Mouse (Mus musculus): Measurements from ENCODE around the gene Cpz. TPM values are rescaled to one million over a fixed set of nuclear protein-coding genes. Genes with fewer than 3 reads are reported as not detected.

The Cpz gene
- polyA plus RNA-seq, 1 experiment from 2014 or later = 0.92 TPM

DNA sequence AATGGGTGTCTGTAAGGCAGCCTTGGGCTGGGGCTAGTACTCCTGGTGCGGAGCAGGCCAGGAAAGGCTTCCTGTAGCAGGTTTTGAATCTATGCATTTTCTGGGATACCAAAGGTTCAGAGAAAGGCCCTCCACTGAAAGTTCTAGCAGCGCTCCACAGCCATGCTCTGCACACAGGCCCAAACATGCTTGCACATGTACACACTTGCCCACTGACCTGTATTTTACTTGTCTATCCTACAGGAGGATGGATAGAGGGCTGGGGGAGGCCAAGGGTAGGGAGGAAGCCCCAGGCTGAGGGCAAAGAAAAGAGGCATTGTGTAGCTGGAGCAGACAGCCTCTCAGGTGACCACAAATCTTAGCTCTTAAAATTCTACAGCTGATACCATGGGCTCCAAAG is 1.1 kb downstream of the Cpz start:
- WGBS (ENCODE audit: insufficient replicate concordance) = 57% methylated on average over 2 of the region's 2 CpGs
- Histone ChIP-seq H3K9me3 (replicated peaks) (no peaks in the 10 kb centered on the region), H3K4me1 (replicated peaks) (no peaks in the 10 kb centered on the region), H3K27me3 (peaks cover 47% of the 10 kb centered on the region), H3K27ac (replicated peaks) (no peak overlapping the region), H3K4me2 (no peak overlapping the region), H3K36me3 (replicated peaks) (no peaks in the 10 kb centered on the region), H3K4me3 (replicated peaks) (no peak overlapping the region), H3K9ac (no peak overlapping the region)
- no peak for ATAC-seq (ENCODE audit: insufficient read depth)

DNA sequence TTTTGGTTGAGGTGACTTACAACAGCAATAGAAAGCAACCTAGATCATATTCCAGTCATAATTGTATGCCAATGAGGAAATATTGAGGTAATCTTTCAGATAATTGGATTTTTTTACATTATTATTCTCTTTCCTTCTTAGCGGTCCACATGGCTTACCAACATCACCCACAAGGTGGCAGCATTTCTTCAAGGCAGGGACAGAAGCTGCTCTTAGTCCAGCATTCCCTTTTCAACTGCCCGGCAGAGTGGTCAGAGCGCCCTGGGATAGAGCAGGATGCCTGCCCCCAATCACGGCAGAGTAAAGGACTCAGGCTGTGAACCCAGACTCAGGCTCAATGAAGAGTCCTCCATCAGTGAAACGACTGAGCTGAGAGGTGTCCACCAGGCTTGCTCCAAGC is 1.8 kb downstream of the Cpz start:
- no peaks in the 10 kb centered on the region for H3K9me3 ChIP-seq (replicated peaks)
- no peak overlapping the region for H3K27ac ChIP-seq (replicated peaks)
- H3K4me2 ChIP-seq = no peak overlapping the region
- no peaks in the 10 kb centered on the region for H3K36me3 ChIP-seq (replicated peaks)
- H3K27me3 ChIP-seq = peaks cover 47% of the 10 kb centered on the region
- no peak overlapping the region for H3K4me3 ChIP-seq (replicated peaks)
- 4% methylated on average over 5 of the region's 5 CpGs for whole genome bisulfite sequencing (ENCODE audit: insufficient replicate concordance)
- no peaks in the 10 kb centered on the region for H3K4me1 ChIP-seq (replicated peaks)
- no peak overlapping the region for H3K9ac ChIP-seq
- ATAC-seq (ENCODE audit: insufficient read depth) = no peak

DNA sequence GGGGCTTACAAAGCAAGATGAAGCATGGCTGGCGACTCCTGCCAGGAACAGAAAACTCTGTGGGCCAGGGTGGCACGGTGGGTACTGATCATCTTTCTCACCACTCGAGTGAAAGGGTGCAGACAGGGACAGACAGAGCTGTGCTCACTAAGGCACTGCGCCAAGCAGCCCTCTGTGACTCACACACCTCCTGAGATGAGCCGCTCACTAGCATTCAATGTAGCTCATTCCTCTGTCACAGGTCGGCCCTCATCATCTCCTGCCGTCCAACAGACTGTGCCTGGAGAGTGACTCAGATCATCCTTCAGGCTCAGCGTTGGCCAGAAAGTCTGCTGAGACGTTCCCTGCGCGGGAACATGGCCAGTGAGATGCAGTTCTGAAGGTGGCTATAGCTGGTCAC is 8.7 kb downstream of the Cpz start:
- no peaks in the 10 kb centered on the region for H3K9me3 ChIP-seq (replicated peaks)
- no peaks in the 10 kb centered on the region for H3K4me1 ChIP-seq (replicated peaks)
- no peak for ATAC-seq (ENCODE audit: insufficient read depth)
- no peak overlapping the region for H3K9ac ChIP-seq
- H3K4me2 ChIP-seq = no peak overlapping the region
- H3K4me3 ChIP-seq (replicated peaks) = no peak overlapping the region
- peaks cover 10% of the 10 kb centered on the region; the same call in 1 of the 2 replicates for H3K27me3 ChIP-seq
- H3K36me3 ChIP-seq (replicated peaks) = no peaks in the 10 kb centered on the region
- no peak overlapping the region for H3K27ac ChIP-seq (replicated peaks)
- WGBS (ENCODE audit: insufficient replicate concordance) = 60% methylated on average over 11 of the region's 11 CpGs

DNA sequence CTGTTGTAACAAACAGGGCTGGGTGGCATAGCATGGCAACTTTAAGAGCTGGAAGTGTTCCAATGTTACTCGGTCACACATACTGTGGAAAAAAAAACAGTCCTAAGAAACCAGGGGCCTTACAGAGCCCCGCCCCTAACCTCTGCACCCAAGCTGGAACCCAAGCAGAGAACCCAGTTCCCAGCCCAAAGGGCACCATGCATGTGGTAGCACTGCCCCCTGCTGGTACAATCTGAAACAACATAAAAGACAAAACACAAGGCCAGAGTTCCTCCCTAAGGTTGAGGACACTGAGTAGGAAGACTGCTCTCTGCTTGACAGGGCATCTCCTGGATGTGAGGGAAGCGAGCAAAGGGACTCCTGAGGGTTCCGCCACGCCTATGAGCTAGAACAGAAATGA is 14.9 kb downstream of the Cpz start:
- H3K9me3 ChIP-seq (replicated peaks) = no peaks in the 10 kb centered on the region
- no peaks in the 10 kb centered on the region for H3K36me3 ChIP-seq (replicated peaks)
- no peak overlapping the region for H3K9ac ChIP-seq
- H3K4me2 ChIP-seq = no peak overlapping the region
- WGBS (ENCODE audit: insufficient replicate concordance) = 18% methylated on average over 5 of the region's 5 CpGs
- no peak overlapping the region for H3K27ac ChIP-seq (replicated peaks)
- H3K27me3 ChIP-seq = no peaks in the 10 kb centered on the region
- no peak for ATAC-seq (ENCODE audit: insufficient read depth)
- H3K4me1 ChIP-seq (replicated peaks) = no peaks in the 10 kb centered on the region
- H3K4me3 ChIP-seq (replicated peaks) = no peak overlapping the region

DNA sequence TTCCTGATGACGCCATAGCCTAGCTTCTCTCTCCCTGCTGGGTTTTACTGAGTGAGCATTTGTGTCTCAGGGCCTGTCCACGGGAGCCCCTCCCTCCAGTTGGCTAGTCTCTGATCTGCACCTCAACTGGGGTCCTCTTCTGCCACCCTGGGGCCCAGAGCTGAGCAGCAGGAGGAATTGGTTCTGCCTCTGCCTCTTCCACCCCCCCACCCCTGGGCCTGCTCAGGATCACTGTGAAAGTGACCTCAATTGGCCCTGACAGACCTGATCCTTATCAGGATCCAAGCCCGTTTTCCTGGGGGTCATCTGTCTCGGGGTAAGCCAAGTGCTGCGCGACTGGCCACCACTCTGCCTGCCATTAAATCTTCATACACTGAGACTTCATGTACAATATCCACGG is 20.5 kb downstream of the Cpz start:
- Histone ChIP-seq H3K36me3 (replicated peaks) (no peaks in the 10 kb centered on the region), H3K4me1 (replicated peaks) (no peaks in the 10 kb centered on the region), H3K4me3 (replicated peaks) (no peak overlapping the region), H3K4me2 (no peak overlapping the region), H3K9me3 (replicated peaks) (no peaks in the 10 kb centered on the region), H3K9ac (no peak overlapping the region), H3K27ac (replicated peaks) (no peak overlapping the region), H3K27me3 (no peaks in the 10 kb centered on the region)
- no peak for ATAC-seq (ENCODE audit: insufficient read depth)
- WGBS (ENCODE audit: insufficient replicate concordance) = 30% methylated on average over 7 of the region's 7 CpGs

DNA sequence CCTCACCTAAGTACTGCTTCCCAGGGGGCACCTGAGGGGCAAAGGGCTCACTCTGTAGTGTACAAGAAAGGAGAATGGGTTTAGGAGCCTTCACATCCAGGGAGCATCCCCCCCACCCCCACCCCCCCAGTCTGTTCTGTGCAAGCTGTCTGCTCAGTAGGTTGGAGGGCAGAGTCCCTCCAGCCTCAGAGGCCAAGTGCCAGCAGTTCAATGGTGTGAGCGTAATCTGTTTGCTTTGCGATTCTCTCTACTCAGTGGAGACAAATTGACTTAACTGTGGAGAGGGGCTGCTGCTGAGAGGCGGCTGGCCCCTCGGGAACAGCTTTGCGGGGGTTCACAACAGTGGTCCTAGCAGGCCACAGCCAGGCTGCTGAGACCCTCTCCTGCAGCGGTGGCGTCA is 28.2 kb downstream of the Cpz start:
- no peak overlapping the region for H3K4me3 ChIP-seq (replicated peaks)
- H3K27ac ChIP-seq (replicated peaks) = no peak overlapping the region
- no peak overlapping the region for H3K9ac ChIP-seq
- H3K9me3 ChIP-seq (replicated peaks) = no peaks in the 10 kb centered on the region
- no peaks in the 10 kb centered on the region for H3K36me3 ChIP-seq (replicated peaks)
- H3K4me2 ChIP-seq = no peak overlapping the region
- H3K27me3 ChIP-seq = no peaks in the 10 kb centered on the region
- ATAC-seq (ENCODE audit: insufficient read depth) = no peak
- WGBS (ENCODE audit: insufficient replicate concordance) = 48% methylated on average over 7 of the region's 7 CpGs
- H3K4me1 ChIP-seq (replicated peaks) = no peaks in the 10 kb centered on the region

DNA sequence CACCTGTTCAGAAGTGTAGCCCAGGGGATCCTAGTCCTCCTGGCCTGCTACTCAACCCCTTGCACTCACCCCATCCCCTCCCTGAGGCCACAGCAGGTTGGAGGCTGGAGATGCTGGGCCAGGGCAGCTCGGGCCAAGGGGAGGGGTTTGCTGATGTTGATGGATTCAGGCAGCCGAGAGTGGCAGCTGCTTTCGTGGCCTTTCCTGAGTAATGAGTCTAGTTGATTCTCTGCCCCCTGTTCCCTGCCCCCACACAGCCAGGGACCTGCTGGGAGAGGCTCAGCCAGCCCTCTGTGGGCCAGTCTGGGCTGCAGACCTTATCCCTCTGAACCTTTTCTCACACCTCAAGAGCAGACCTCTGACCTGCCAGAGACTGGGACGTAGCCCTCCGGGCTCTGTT is 29.5 kb downstream of the Cpz start:
- H3K4me2 ChIP-seq = no peak overlapping the region

DNA sequence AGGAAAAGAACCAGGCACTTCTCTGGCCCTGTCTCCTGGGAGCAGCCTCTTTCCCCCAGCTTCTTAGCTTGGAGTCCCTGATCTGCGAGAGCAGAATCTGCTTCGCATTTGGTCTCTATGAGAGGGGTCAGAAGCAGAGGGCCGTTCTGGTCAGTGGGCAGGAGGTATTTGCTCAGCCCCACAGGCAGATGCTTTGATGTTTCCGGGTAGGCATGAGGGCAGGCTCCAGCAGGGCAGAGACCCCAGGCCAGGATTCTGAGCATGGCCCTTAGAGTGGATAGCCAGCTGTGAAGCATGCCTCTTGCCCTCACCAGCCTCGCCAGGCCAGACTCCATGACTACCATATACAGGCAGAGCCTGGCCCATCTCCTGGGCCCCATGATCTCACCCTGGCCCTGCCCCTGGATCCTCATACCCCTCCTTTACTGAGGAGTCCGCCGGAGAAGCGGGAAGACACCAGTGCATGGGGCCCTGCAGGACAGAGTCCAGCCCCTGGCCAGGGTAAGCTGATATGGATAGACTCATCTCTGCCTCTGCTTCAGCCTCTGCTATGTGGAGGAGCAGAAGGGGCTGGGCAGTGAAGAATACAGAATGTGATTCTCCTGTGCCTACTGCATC is 30.6 kb downstream of the Cpz start:
- H3K27ac ChIP-seq (replicated peaks) = no peak overlapping the region
- H3K9ac ChIP-seq = no peak overlapping the region
- no peak for ATAC-seq (ENCODE audit: insufficient read depth)
- H3K4me3 ChIP-seq (replicated peaks) = no peak overlapping the region
- H3K4me2 ChIP-seq = no peak overlapping the region
- H3K9me3 ChIP-seq (replicated peaks) = no peaks in the 10 kb centered on the region
- no peaks in the 10 kb centered on the region for H3K27me3 ChIP-seq
- H3K36me3 ChIP-seq (replicated peaks) = no peaks in the 10 kb centered on the region
- 41% methylated on average over 8 of the region's 8 CpGs for WGBS (ENCODE audit: insufficient replicate concordance)
- H3K4me1 ChIP-seq (replicated peaks) = no peaks in the 10 kb centered on the region

More for the DNA sequence above, 29.5 kb downstream of the Cpz start:
- H3K27me3 ChIP-seq = no peaks in the 10 kb centered on the region
- WGBS (ENCODE audit: insufficient replicate concordance) = 33% methylated on average over 5 of the region's 5 CpGs
- H3K4me3 ChIP-seq (replicated peaks) = no peak overlapping the region
- ATAC-seq (ENCODE audit: insufficient read depth) = no peak
- H3K4me1 ChIP-seq (replicated peaks) = no peaks in the 10 kb centered on the region
- no peak overlapping the region for H3K9ac ChIP-seq
- H3K9me3 ChIP-seq (replicated peaks) = no peaks in the 10 kb centered on the region
- no peak overlapping the region for H3K27ac ChIP-seq (replicated peaks)
- no peaks in the 10 kb centered on the region for H3K36me3 ChIP-seq (replicated peaks)

DNA sequence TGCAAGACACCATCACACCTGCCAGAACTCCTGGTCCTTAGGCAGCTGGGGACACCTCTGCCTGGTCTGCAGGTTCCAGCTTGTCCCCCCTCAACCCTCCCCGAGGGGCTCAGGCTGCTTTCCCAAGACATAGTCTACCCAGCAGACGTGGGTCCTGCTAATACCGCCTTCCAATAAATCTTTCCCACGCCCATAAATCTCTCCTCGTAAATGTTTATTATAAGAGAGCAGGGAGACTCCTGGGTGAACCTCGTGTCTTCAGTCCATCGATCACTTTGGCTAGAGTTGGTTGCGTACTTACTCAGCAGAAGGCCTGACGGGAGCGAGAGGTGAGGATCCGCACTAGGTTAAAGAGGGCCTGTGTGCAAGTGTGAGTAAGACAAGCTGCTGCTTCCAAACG is 31.7 kb downstream of the Cpz start:
- ATAC-seq (ENCODE audit: insufficient read depth) = no peak
- Histone ChIP-seq H3K27ac (replicated peaks) (no peak overlapping the region), H3K4me3 (replicated peaks) (no peak overlapping the region), H3K9ac (no peak overlapping the region), H3K36me3 (replicated peaks) (no peaks in the 10 kb centered on the region), H3K9me3 (replicated peaks) (no peaks in the 10 kb centered on the region), H3K27me3 (no peaks in the 10 kb centered on the region), H3K4me2 (no peak overlapping the region), H3K4me1 (replicated peaks) (no peaks in the 10 kb centered on the region)
- WGBS (ENCODE audit: insufficient replicate concordance) = 60% methylated on average over 12 of the region's 12 CpGs

DNA sequence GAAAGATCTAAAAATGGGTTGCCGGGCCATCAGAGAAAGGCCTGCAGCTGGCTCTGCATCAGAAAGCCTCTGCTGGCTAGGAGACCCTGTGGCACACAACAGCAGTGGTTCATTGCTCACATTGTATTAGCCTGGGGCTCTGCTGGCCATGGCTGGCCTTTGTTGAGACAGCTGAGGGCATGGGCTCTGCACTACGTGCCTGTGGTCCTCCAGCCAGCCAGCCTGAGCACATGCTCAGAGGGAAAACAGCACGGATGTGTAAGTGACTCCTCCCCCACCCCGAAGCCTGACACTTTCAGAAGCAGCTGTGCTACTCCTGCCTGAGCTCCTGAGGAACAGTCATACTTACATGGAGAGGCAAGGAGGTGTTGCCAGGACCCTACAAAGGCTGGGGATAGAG is 46.0 kb downstream of the Cpz start:
- Histone ChIP-seq H3K36me3 (replicated peaks) (no peaks in the 10 kb centered on the region), H3K27me3 (no peaks in the 10 kb centered on the region), H3K9ac (no peak overlapping the region), H3K4me1 (replicated peaks) (no peaks in the 10 kb centered on the region), H3K27ac (replicated peaks) (no peak overlapping the region), H3K4me2 (no peak overlapping the region), H3K4me3 (replicated peaks) (no peak overlapping the region), H3K9me3 (replicated peaks) (no peaks in the 10 kb centered on the region)
- ATAC-seq (ENCODE audit: insufficient read depth) = no peak
- WGBS (ENCODE audit: insufficient replicate concordance) = 38% methylated on average over 4 of the region's 4 CpGs

DNA sequence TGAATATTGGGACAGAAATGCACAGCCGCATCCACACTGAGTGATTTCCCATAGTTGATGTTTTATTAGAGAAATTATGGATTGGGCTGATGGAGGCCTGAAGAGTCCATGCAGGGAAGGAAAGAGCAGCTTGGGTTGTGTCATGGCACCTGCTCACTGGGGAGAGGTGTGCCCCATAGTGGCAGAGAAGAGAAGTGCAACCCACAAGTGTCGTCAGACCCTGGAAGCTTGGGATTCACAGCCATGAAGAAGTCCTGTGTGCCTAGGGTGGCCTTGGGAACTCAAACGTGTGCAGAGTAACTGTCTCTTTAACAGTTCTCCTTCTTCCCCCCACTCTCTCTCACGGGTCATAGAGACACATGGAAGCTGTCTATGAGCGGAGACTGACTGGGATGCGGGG is 50.3 kb downstream of the Cpz start:
- Histone ChIP-seq H3K27me3 (0 out of 2 replicates have a peak, but pooled peaks cover 5% of the 10 kb centered on the region), H3K36me3 (replicated peaks) (no peaks in the 10 kb centered on the region), H3K27ac (replicated peaks) (no peak overlapping the region), H3K9ac (no peak overlapping the region), H3K4me3 (replicated peaks) (no peak overlapping the region), H3K4me1 (replicated peaks) (no peaks in the 10 kb centered on the region), H3K9me3 (replicated peaks) (no peaks in the 10 kb centered on the region), H3K4me2 (no peak overlapping the region)
- ATAC-seq (ENCODE audit: insufficient read depth) = no peak
- 29% methylated on average over 6 of the region's 6 CpGs for WGBS (ENCODE audit: insufficient replicate concordance)

DNA sequence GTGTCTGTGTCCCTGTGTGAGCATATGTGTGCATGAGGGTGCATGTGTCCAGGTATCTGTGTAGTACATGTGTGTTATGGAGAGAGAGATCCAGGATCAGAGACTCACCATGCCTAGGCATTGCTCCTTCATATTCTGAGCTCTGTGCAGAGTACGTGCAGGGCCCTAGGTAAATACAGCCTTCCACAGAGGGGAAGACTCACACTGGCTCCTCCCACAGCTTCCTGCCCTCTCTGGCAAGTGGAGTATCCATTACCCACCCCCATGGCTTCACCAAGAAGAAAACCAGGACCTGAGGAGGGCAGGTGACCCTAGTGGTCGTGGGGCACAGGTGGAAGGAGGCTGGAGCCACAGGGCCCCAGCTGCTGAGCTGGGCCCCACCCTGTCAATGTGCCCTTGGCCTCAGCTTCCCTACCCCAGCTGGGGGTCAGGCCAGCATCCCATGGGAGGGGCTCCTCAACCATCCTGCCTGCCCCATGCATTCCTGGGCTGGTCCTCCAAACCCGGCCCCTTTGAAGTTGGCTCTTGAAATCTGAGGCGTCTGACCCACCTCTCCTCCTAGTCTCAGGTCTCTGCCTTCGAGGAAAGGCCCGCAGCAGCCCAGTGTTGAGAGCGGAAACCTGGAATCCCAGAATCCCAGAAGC is 54.5 kb downstream of the Cpz start:
- ATAC-seq (ENCODE audit: insufficient read depth) = no peak

More for the DNA sequence above, 54.5 kb downstream of the Cpz start:
- Histone ChIP-seq H3K4me1 (replicated peaks) (no peaks in the 10 kb centered on the region), H3K4me3 (replicated peaks) (no peak overlapping the region), H3K4me2 (no peak overlapping the region), H3K9ac (no peak overlapping the region), H3K27me3 (peaks cover 16% of the 10 kb centered on the region; the same call in 1 of the 2 replicates), H3K27ac (replicated peaks) (no peak overlapping the region), H3K36me3 (replicated peaks) (no peaks in the 10 kb centered on the region), H3K9me3 (replicated peaks) (no peaks in the 10 kb centered on the region)
- WGBS (ENCODE audit: insufficient replicate concordance) = 12% methylated on average over 7 of the region's 7 CpGs
